Comparison of ENCODE assay signal across 15 mouse cellular contexts in genomic region chr13:94149781-94150180, GRCm38 (mm10).
DNase-seq lines count a peak whose midpoint lies in the region.
"Had no signal": no experiment of that assay in that cellular context is flagged by ENCODE, and none has a peak within 500 bp of the region (broad histone marks: within the 10 kb centered on the region; RNA-seq: fewer than 3 reads in every experiment).

No protein-coding gene starts in this region.

- DNase-seq in layer of hippocampus, postnatal 36 days: peak; percentile 32 to 41
- no peak for DNase-seq in layer of hippocampus, adult 9-10 months (ENCODE audit: low spot score)
- peak; percentile 84 to 87 for DNase-seq in cerebellum, adult 18-20 months
- DNase-seq in cerebellum, adult 9-11 months: peak; percentile 83
- no peak for DNase-seq in retina, embryonic 14.5 days (ENCODE audit: low spot score)
- no peak for DNase-seq in frontal cortex, postnatal 25 days (ENCODE audit: low spot score in 2 of 2)
- no peak for DNase-seq in adrenal gland, postnatal 36 days
- DNase-seq: adrenal gland, adult 8-10 months; embryo, embryonic 11 days; kidney, adult 2 months; lung, adult 2 months; lung, postnatal 14 days; right cerebral cortex, postnatal 25 days; spleen, adult 18-20 months; thymus, postnatal 25 days had no signal

Comparison
In these comparisons a context has a peak if more than half of its experiments do, and no peak if none do; other contexts are left out.
1. DNase-seq: peak in layer of hippocampus, postnatal 36 days (2 of 2), cerebellum, adult 18-20 months (2 of 2) and cerebellum, adult 9-11 months (single experiment); none in layer of hippocampus, adult 9-10 months (single experiment), retina, embryonic 14.5 days (single experiment), frontal cortex, postnatal 25 days (0 of 2) and adrenal gland, postnatal 36 days (0 of 2).